Mouse (Mus musculus) liver, postnatal 0 days (tissue): ENCODE results near the gene Relch.

Experiments used
- CTCF ChIP-seq: sonication (generic); IDR thresholded peaks from 2 replicates; pipeline ENCODE4 v1.5.1; 2016; ENCODE audit warnings: antibody characterized with exemption, low read depth
- EP300 ChIP-seq: IDR thresholded peaks from 2 replicates; pipeline ENCODE4 v1.6.1; 2016; ENCODE audit warnings: antibody characterized with exemption, low read depth, mild to moderate bottlenecking

GRCm38 (mm10) chr1:105768397-105768796 lies 104.7 kb downstream of the Relch start:
- no peak for TF ChIP-seq CTCF
- TF ChIP-seq EP300 = no peak
